Mouse (Mus musculus): ENCODE data around the gene Imp3.

Imp3 gene

DNA sequence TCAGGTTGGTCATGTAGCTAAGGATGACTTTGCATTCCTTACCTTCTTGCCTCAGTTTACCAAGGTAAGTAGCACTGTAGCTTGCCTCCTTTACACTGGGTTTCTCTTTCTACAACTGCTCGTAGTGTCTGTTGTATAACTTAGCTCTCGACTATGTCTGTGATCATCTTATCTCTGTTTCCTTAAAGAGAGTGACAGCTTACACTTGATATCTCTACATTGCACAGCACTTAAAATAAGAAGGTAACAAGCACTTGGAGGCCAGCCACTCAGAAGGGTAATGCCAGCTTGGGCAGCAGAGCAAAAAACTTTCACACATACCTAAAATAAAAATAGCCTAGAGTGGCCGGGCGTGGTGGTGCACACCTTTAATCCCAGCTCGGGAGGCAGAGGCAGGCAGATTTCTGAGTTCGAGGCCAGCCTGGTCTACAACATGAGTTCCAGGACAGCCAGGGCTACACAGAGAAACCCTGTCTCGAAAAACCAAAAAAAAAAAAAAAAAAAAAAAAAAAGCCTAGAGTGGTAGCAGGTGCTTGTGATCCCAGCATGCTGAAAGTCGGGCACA lies 36.8 kb downstream of the Imp3 start:
- no peak for DNase-seq

- no peak for DNase-seq
Observed at GRCm38 (mm10) chr9:56975199-56975598, 37.9 kb downstream of the Imp3 start.

GRCm38 (mm10) chr9:56980186-56980585 lies 42.9 kb downstream of the Imp3 start:
- no peak for DNase-seq

- no peak for DNase-seq
Observed at GRCm38 (mm10) chr9:56981502-56981901, 44.2 kb downstream of the Imp3 start.
